Mouse (Mus musculus) embryo, embryonic 10 days (tissue): ENCODE results near the gene Sars.

Experiments used
- DNase-seq: peaks from one replicate; pipeline ENCODE4 v3.0.0-alpha.2; 2015; ENCODE audit warnings: low spot score

Sars gene

GRCm38 (mm10) chr3:108424944-108425623 is 19.9 kb downstream of the Sars start:
- DNase-seq: peak; percentile 26

- DNase-seq: peak; percentile 57
Measured at GRCm38 (mm10) chr3:108423844-108424801, 20.9 kb downstream of the Sars start.

DNA sequence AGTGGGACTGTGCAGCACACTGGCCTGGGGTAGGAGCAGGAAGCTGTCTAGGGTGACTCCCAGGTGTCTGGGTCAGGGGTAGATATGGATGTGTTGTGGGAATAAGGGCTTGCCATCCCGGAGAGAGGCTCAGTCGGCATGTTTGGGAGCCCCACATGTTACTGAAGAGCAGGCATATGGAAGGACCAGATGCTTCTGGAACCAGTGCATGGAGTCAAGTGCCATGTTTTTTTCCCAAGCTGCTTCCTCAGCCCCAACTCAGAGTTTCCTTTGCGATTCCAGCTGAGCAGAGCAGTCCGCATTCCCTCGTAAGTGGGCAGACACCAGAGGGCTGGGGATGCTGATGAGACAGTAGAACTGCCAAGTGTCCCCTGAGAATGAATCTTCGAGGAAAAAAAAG is 22.0 kb downstream of the Sars start:
- no peak for DNase-seq

GRCm38 (mm10) chr3:108415831-108416223 is 29.2 kb downstream of the Sars start:
- peak; percentile 90 for DNase-seq

- peak; percentile 61 for DNase-seq
Measured at GRCm38 (mm10) chr3:108414857-108415830, 29.9 kb downstream of the Sars start, which contains the start of gene Celsr2. Celsr2 (minus strand) TSS chr3:108415552.

GRCm38 (mm10) chr3:108413634-108414360 is 31.2 kb downstream of the Sars start:
- no peak for DNase-seq

- no peak for DNase-seq
Measured at GRCm38 (mm10) chr3:108411754-108412121, 33.3 kb downstream of the Sars start.

- peak; percentile 50 for DNase-seq
Measured at GRCm38 (mm10) chr3:108411026-108411753, 33.8 kb downstream of the Sars start.

- peak; percentile 84 for DNase-seq
Measured at GRCm38 (mm10) chr3:108410359-108410714, 34.7 kb downstream of the Sars start.

- peak; percentile 17 for DNase-seq
Measured at GRCm38 (mm10) chr3:108409656-108410358, 35.2 kb downstream of the Sars start.

GRCm38 (mm10) chr3:108408517-108409008 is 36.4 kb downstream of the Sars start:
- no peak for DNase-seq

- DNase-seq: no peak
Measured at GRCm38 (mm10) chr3:108406306-108406885, 38.6 kb downstream of the Sars start.

- peak; percentile 73 for DNase-seq
Measured at GRCm38 (mm10) chr3:108405536-108406305, 39.3 kb downstream of the Sars start.

DNA sequence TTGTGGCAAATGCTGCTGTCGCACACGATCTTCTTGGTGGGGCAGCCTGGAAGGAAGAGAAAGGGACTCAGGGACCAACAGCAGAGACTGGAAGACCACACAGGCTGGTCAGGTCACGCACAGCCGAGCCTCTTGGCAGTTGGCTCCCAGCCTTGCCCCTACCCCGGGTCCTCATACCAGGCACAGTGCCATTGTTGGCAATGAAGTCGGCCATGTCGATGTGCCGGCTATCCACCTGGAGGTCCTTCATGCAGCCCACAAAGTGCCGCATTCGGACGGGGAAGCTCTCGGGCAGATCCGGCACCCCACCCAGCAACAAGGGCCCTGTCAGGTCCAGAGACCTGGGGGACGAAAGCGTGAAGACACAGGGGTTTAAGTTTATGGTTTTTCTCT is 42.5 kb downstream of the Sars start:
- DNase-seq: no peak

DNA sequence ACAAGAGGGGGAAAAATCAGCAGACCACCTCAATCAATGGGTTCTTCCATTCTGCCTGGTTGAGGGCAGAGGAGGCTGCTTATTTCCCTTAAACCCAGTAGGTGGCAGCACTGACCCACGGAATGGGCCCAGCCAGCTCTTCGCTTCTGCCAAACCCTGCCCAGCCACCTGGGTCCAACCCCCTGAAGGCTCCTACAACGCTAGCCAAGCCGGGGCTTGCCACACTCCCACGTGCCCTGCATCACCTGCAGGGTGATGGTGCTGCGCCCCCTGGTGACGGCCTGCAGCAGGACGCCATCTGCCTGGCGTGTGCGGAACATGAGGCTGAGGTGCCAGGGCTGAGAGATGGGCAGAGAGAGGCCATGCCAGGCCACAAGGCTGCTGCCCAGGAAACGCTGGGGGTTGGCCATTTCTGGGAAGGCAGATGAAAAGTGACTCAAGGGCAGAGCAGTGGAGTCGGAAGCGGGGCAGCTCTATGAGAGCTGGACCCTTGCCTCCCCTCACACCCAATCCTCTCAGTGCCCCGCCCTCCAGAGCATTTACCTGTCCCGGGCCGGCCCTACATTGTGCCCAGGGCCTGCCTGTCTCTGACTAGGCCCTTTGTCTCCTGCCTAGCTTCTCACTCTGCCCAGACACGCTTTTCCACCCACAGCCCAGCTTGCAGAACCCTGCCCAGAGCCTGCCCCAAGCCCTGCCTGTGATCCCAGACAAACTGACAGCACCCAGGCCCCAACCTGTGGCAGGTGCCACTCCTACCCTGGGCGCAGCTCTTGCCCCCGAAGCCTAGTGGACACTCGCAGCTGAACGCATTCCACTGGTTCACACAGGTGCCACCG is 43.1 kb downstream of the Sars start:
- DNase-seq: peak; percentile 92

DNA sequence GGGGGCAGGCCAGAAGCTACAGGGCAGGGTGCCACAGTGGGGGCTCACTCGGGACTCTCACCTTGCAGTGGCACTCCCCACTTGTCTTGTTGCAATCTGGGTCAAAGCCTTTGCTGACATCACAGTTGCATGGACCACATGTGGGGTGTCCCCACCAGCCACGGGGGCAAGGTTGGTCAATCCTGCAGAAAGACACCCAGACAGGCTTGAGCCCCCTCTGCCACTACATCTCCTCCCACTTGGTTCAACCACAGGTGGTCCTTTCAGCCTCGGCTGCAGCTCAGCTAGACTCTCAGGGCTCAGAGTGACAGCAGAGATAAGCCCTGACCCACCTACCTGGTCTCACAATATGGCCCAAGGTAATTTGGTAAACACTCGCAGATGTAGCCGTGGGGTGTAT is 44.6 kb downstream of the Sars start:
- DNase-seq: no peak

GRCm38 (mm10) chr3:108398281-108398680 is 46.7 kb downstream of the Sars start:
- no peak for DNase-seq

- no peak for DNase-seq
Measured at GRCm38 (mm10) chr3:108392793-108393192, 52.2 kb downstream of the Sars start.
